Mouse (Mus musculus): ENCODE results near the gene Mta2. TPM values are rescaled to one million over a fixed set of nuclear protein-coding genes. Genes with fewer than 3 reads are reported as not detected.
"Not testable (repeated sequence)": the region's sequence is repeated elsewhere in the genome, so short reads cannot be mapped to it uniquely, and the experiment has no call there.

The Mta2 gene
- polyA plus RNA-seq, 1 experiment from 2014 or later = 178 TPM

GRCm38 (mm10) chr19:8962256-8962655 is 20.6 kb downstream of the Mta2 start:
- 96% methylated on average over 2 of the region's 2 CpGs for WGBS
- no peak for DNase-seq (ENCODE audit: low spot score)
- no peaks in the 10 kb centered on the region for H3K9me3 ChIP-seq (replicated peaks)
- 0 out of 2 replicates have a peak overlapping the region, but pooled peaks have one; percentile 1 for H3K4me3 ChIP-seq
- peaks cover 15% of the 10 kb centered on the region for H3K4me1 ChIP-seq
- no peaks in the 10 kb centered on the region for H3K27me3 ChIP-seq (ENCODE audit: low read depth, poor library complexity, severe bottlenecking)
- peaks cover 88% of the 10 kb centered on the region for H3K36me3 ChIP-seq
- H3K27ac ChIP-seq (replicated peaks) = no peak overlapping the region

GRCm38 (mm10) chr19:8965075-8965474 is 23.4 kb downstream of the Mta2 start:
- peaks cover 78% of the 10 kb centered on the region for H3K36me3 ChIP-seq

DNA sequence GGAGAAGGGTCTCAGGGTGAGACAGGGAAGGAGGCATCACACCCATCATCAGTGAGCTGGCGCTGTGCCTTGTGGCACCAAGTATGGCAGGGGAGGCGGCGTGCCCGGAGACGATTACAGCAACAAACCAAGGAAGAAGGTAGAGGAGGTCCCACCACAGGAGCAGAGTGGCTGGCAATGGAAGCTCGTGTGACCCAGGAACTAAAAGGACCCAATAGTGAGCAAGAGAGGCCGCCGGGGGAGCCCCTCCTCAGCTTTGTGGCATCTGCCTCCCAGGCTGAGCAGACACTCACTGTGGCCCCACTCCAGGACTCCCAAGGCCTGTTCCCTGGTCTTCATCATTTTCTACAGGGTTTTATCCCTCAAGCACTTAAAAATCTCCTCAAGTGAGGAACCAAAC is 24.1 kb downstream of the Mta2 start:
- no peak for DNase-seq (ENCODE audit: low spot score)
- H3K27ac ChIP-seq (replicated peaks) = peak overlapping the region; percentile 94
- peak overlapping the region; percentile 87 for H3K4me3 ChIP-seq
- peaks cover 78% of the 10 kb centered on the region for H3K36me3 ChIP-seq
- peaks cover 29% of the 10 kb centered on the region for H3K4me1 ChIP-seq
- WGBS = 81% methylated on average over 8 of the region's 8 CpGs
- H3K9me3 ChIP-seq (replicated peaks) = no peaks in the 10 kb centered on the region
- no peaks in the 10 kb centered on the region for H3K27me3 ChIP-seq (ENCODE audit: low read depth, poor library complexity, severe bottlenecking)

More at GRCm38 (mm10) chr19:8965075-8965474, 23.4 kb downstream of the Mta2 start:
- Histone ChIP-seq H3K4me3 (0 out of 2 replicates have a peak overlapping the region, but pooled peaks have one; percentile 16), H3K4me1 (peaks cover 29% of the 10 kb centered on the region), H3K9me3 (replicated peaks) (no peaks in the 10 kb centered on the region), H3K27me3 (ENCODE audit: low read depth, poor library complexity, severe bottlenecking) (no peaks in the 10 kb centered on the region), H3K27ac (replicated peaks) (no peak overlapping the region)
- WGBS = 94% methylated on average over 11 of the region's 11 CpGs
- DNase-seq (ENCODE audit: low spot score) = no peak

- Histone ChIP-seq H3K27me3 (ENCODE audit: low read depth, poor library complexity, severe bottlenecking) (no peaks in the 10 kb centered on the region), H3K4me1 (peaks cover 29% of the 10 kb centered on the region), H3K36me3 (peaks cover 78% of the 10 kb centered on the region), H3K4me3 (peak overlapping the region; percentile 87), H3K27ac (replicated peaks) (peak overlapping the region; percentile 94), H3K9me3 (replicated peaks) (no peaks in the 10 kb centered on the region)
- DNase-seq (ENCODE audit: low spot score) = no peak
- WGBS = 50% methylated on average over 5 of the region's 5 CpGs
Observed at GRCm38 (mm10) chr19:8966198-8966589, 24.5 kb downstream of the Mta2 start.

DNA sequence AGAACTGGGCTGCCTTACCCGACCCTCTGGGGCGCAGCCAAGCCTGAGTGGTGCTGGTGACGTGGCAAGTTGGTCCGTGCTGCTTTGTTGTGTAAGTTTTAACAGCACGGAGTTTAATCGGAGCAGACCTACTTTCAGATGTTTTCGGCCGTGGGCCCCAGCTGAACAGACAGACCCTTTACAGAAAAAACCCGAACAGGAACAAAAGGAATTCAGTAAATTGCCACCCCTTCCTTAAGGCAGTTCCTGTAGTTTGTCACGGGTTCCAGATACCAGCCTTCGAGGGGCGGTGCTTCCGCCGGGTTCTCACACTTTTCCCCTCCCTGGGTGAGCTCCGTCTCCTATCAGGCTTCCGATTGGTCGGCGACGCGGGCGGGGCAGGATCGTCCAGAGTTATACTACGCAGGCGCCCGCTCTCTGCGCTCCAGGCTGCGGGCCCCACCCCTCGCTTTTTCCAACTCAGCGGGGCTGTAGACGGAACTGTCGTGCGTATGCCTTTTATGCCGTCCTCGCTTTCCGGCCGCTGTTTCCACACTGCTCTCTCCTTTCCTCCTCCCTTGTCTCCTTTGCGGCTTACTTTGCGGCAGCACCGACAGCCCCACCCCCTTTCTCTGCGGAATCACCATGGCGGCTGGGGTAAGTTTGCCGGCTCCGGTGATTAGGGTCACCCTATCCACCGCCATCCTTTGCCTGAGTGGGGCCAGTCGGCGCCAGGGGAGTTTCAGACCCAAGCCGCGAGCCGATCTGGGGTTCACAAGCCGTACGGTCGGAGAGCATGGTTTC is 25.1 kb downstream of the Mta2 start, which contains the start of gene Eef1g:
Eef1g (plus strand) TSS at position 452 of the 783 bp plus-strand sequence.
- H3K27me3 ChIP-seq (ENCODE audit: low read depth, poor library complexity, severe bottlenecking) = no peaks in the 10 kb centered on the region
- H3K4me3 ChIP-seq = peak within 1 kb of the TSS; percentile 87
- DNase-seq (ENCODE audit: low spot score) = peak; percentile 100
- H3K9me3 ChIP-seq (replicated peaks) = no peaks in the 10 kb centered on the region
- peak within 1 kb of the TSS; percentile 94 for H3K27ac ChIP-seq (replicated peaks)
- peaks cover 29% of the 10 kb centered on the region for H3K4me1 ChIP-seq
- H3K36me3 ChIP-seq = peaks cover 78% of the 10 kb centered on the region
- WGBS = 1% methylated on average over 52 of the region's 52 CpGs

GRCm38 (mm10) chr19:8967373-8967743 is 25.7 kb downstream of the Mta2 start:
- Histone ChIP-seq H3K27ac (replicated peaks) (peak overlapping the region; percentile 94), H3K36me3 (peaks cover 78% of the 10 kb centered on the region), H3K27me3 (ENCODE audit: low read depth, poor library complexity, severe bottlenecking) (no peaks in the 10 kb centered on the region), H3K9me3 (replicated peaks) (no peaks in the 10 kb centered on the region), H3K4me3 (peak overlapping the region; percentile 87), H3K4me1 (peaks cover 29% of the 10 kb centered on the region)
- WGBS = 0% methylated on average over 8 of the region's 8 CpGs
- no peak for DNase-seq (ENCODE audit: low spot score)

DNA sequence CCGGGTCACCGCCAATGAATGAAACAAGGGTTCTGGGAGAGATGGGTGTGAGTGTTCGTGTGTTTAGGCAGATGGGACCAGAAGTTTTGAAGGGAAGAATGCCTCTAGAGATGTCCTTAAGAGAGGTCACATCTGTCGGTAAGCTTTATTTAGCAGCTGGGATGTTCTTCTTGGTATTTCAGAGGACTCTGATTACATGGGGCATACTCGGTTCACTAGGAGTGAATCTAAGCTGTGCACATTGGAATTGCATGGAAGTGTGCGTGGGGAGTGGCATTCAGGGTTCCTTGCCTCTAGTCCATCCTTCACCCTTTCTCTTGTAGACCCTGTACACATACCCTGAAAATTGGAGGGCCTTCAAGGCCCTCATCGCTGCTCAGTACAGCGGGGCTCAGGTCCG is 26.2 kb downstream of the Mta2 start:
- Histone ChIP-seq H3K27ac (replicated peaks) (peak overlapping the region; percentile 94), H3K4me1 (peaks cover 29% of the 10 kb centered on the region), H3K27me3 (ENCODE audit: low read depth, poor library complexity, severe bottlenecking) (no peaks in the 10 kb centered on the region), H3K9me3 (replicated peaks) (no peaks in the 10 kb centered on the region), H3K4me3 (peak overlapping the region; percentile 87), H3K36me3 (peaks cover 78% of the 10 kb centered on the region)
- no peak for DNase-seq (ENCODE audit: low spot score)
- WGBS = 5% methylated on average over 9 of the region's 9 CpGs

GRCm38 (mm10) chr19:8972491-8972890 is 30.8 kb downstream of the Mta2 start:
- 91% methylated on average over 8 of the region's 8 CpGs for WGBS
- H3K27me3 ChIP-seq (ENCODE audit: low read depth, poor library complexity, severe bottlenecking); DNase-seq (ENCODE audit: low spot score); H3K4me3 ChIP-seq; H3K27ac ChIP-seq (replicated peaks); H3K9me3 ChIP-seq (replicated peaks): not testable (repeated sequence)
- H3K36me3 ChIP-seq = peaks cover 91% of the 10 kb centered on the region
- H3K4me1 ChIP-seq = peaks cover 14% of the 10 kb centered on the region

GRCm38 (mm10) chr19:8974638-8975037 is 33.0 kb downstream of the Mta2 start:
- no peak overlapping the region for H3K27ac ChIP-seq (replicated peaks)
- no peaks in the 10 kb centered on the region for H3K27me3 ChIP-seq (ENCODE audit: low read depth, poor library complexity, severe bottlenecking)
- WGBS = 92% methylated on average over 1 of the region's 1 CpGs
- H3K4me3 ChIP-seq = no peak overlapping the region
- no peaks in the 10 kb centered on the region for H3K4me1 ChIP-seq
- DNase-seq (ENCODE audit: low spot score) = no peak
- no peaks in the 10 kb centered on the region for H3K9me3 ChIP-seq (replicated peaks)
- peaks cover 100% of the 10 kb centered on the region for H3K36me3 ChIP-seq

DNA sequence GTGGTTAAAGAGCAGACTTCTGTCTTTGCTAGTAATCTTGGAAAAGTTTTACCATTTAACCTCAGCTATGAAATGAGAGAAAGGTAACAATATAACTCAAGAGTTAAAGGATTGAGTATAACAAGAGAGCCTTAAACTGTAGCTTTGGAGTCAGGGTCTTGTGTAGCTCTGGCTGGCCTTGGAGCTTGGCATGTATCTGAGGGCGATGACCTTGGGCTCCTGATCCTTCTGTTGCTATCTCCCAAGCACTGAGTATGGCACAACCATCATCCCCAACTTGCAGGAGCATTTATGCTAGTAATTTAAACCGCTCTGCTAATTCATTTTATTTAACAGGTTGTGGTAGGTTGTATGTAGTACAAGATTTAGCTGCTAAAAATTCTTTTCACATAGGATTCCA is 33.8 kb downstream of the Mta2 start:
- no peaks in the 10 kb centered on the region for H3K27me3 ChIP-seq (ENCODE audit: low read depth, poor library complexity, severe bottlenecking)
- H3K27ac ChIP-seq (replicated peaks) = no peak overlapping the region
- H3K36me3 ChIP-seq = peaks cover 100% of the 10 kb centered on the region
- H3K9me3 ChIP-seq (replicated peaks) = no peaks in the 10 kb centered on the region
- H3K4me3 ChIP-seq = no peak overlapping the region
- no peak for DNase-seq (ENCODE audit: low spot score)
- WGBS = 91% methylated on average over 2 of the region's 2 CpGs
- no peaks in the 10 kb centered on the region; the same call in 1 of the 2 replicates for H3K4me1 ChIP-seq

GRCm38 (mm10) chr19:8976535-8976934 is 34.9 kb downstream of the Mta2 start:
- 63% methylated on average over 3 of the region's 3 CpGs for WGBS
- H3K36me3 ChIP-seq = peaks cover 99% of the 10 kb centered on the region
- no peaks in the 10 kb centered on the region for H3K27me3 ChIP-seq (ENCODE audit: low read depth, poor library complexity, severe bottlenecking)
- DNase-seq (ENCODE audit: low spot score) = peak; percentile 42
- peaks cover 2% of the 10 kb centered on the region; the same call in 1 of the 2 replicates for H3K4me1 ChIP-seq
- no peaks in the 10 kb centered on the region for H3K9me3 ChIP-seq (replicated peaks)
- H3K4me3 ChIP-seq = no peak overlapping the region
- H3K27ac ChIP-seq (replicated peaks) = no peak overlapping the region

DNA sequence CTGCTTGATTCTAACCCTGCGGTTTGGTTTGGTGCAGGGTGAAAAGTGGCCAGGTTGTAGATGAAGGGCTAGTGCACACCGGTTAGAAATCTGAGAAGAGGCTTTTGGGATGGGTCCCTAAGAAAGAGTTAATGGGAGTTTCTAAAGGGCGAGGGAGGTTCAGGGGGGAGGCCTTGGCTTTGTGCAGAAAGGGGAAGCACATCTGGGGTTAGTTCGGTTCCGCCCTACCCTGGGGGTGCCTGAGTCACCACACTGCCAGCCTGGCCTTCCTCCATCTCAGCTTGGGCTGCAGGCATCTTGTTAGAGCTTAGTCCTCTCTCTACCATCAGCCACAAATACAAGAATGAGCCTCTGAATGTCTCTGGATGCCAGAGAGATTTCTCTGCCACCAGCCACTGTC is 39.1 kb downstream of the Mta2 start:
- 58% methylated on average over 5 of the region's 5 CpGs for WGBS
- H3K36me3 ChIP-seq = peaks cover 60% of the 10 kb centered on the region
- peaks cover 38% of the 10 kb centered on the region for H3K4me1 ChIP-seq
- DNase-seq (ENCODE audit: low spot score) = no peak
- no peaks in the 10 kb centered on the region for H3K9me3 ChIP-seq (replicated peaks)
- no peak overlapping the region for H3K27ac ChIP-seq (replicated peaks)
- no peak overlapping the region for H3K4me3 ChIP-seq
- H3K27me3 ChIP-seq (ENCODE audit: low read depth, poor library complexity, severe bottlenecking) = no peaks in the 10 kb centered on the region

- WGBS = 85% methylated on average over 2 of the region's 2 CpGs
- peaks cover 52% of the 10 kb centered on the region for H3K36me3 ChIP-seq
- H3K27ac ChIP-seq (replicated peaks) = no peak overlapping the region
- H3K9me3 ChIP-seq (replicated peaks) = no peaks in the 10 kb centered on the region
- H3K4me3 ChIP-seq = no peak overlapping the region
- no peak for DNase-seq (ENCODE audit: low spot score)
- peaks cover 5% of the 10 kb centered on the region; the same call in 1 of the 2 replicates for H3K27me3 ChIP-seq (ENCODE audit: low read depth, poor library complexity, severe bottlenecking)
- H3K4me1 ChIP-seq = peaks cover 38% of the 10 kb centered on the region
Observed at GRCm38 (mm10) chr19:8981450-8982168, 39.9 kb downstream of the Mta2 start.
